Mouse (Mus musculus) midbrain, embryonic 14.5 days (tissue): Measurements from ENCODE around the gene Rnf34. TPM values are rescaled to one million over a fixed set of nuclear protein-coding genes. Genes with fewer than 3 reads are reported as not detected.

ENCODE experiments used
- ATAC-seq: fragments of 200-750 bp; cut with Nextera tagmentation; 2 replicates; pipeline ENCODE4 v1.8.0; 2017; ENCODE audit warnings: moderate number of reproducible peaks, moderate library complexity; ENCODE audit not compliant: low FRiP score, low TSS enrichment
- DNase-seq: peaks from one replicate; pipeline ENCODE4 v3.0.0-alpha.2; 2015
- H3K27ac ChIP-seq: fragments of 300-500 bp; sonication (generic); replicated peaks from 2 replicates; pipeline ENCODE4 v1.5.1; 2014; ENCODE audit warnings: mild to moderate bottlenecking, low read depth, low read length, moderate library complexity
- H3K27me3 ChIP-seq: fragments of 300-500 bp; sonication (generic); 2 replicates; pipeline ENCODE4 v1.6.1; 2014; ENCODE audit warnings: low read length, control low read depth, mixed read lengths; ENCODE audit not compliant: control insufficient read depth, insufficient read depth
- H3K36me3 ChIP-seq: fragments of 300-500 bp; sonication (generic); 2 replicates; pipeline ENCODE4 v1.6.1; 2014; ENCODE audit warnings: low read length, control low read depth; ENCODE audit not compliant: control insufficient read depth, insufficient read depth
- H3K4me1 ChIP-seq: fragments of 300-500 bp; sonication (generic); 2 replicates; pipeline ENCODE4 v1.6.1; 2014; ENCODE audit warnings: mild to moderate bottlenecking, antibody characterized with exemption, low read length, control low read depth; ENCODE audit not compliant: control insufficient read depth, insufficient read depth
- H3K4me2 ChIP-seq: fragments of 300-500 bp; sonication (generic); 2 replicates; pipeline ENCODE4 v1.6.1; 2014; ENCODE audit warnings: mild to moderate bottlenecking, low read length, moderate library complexity
- H3K4me3 ChIP-seq: fragments of 300-500 bp; sonication (generic); replicated peaks from 2 replicates; pipeline ENCODE4 v1.5.1; 2014; ENCODE audit warnings: low read depth, low read length
- H3K9ac ChIP-seq: fragments of 300-500 bp; sonication (generic); replicated peaks from 2 replicates; pipeline ENCODE4 v1.6.1; 2014; ENCODE audit warnings: mild to moderate bottlenecking, low read length, moderate library complexity
- H3K9me3 ChIP-seq: fragments of 300-500 bp; sonication (generic); 2 replicates; pipeline ENCODE4 v1.6.1; 2016; ENCODE audit warnings: low read length, control low read depth, mixed read lengths; ENCODE audit not compliant: control insufficient read depth
- WGBS: fragments of 180-500 bp; shearing (Covaris S2); extraction: QIAGEN DNeasy Blood & Tissue Kit; methylation state at CpG from one replicate; pipeline ENCODE4 v1.1.7; 2014; 5-methylcytosine and 5-hydroxymethylcytosine counted together
- polyA plus RNA-seq: library from polyadenylated mRNA; unstranded; fragments of >200 nt; fragmentation: Nextera tagmentation; extraction: Ambion mirVana; gene quantifications from 2 replicates; pipeline ENCODE4 v1.2.1, GENCODE M21; 2014

The Rnf34 gene
- polyA plus RNA-seq, 1 experiment from 2014 or later = 62.7 TPM

DNA sequence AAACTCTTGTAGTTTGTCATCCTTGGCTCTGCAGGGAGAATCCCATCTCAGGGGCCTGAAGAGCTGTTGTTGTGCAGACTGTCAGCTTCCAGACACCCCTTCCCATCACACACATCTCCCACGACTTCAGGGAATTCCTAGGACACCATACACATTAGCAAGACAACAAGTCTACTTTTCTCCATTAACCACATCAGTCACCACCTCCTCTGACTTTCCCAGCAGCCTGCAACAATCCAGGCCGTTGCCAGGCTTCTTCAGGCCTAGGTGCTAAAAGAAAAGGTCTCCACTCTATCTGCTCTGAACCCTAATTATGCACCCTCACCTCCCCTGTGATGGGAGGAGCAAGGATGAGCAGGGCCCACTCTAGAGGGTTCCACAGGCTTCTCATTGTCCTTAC, 40.5 kb downstream of the Rnf34 start:
- Histone ChIP-seq H3K4me2 (no peak overlapping the region), H3K4me1 (0 out of 2 replicates have a peak, but pooled peaks cover 3% of the 10 kb centered on the region), H3K36me3 (peaks cover 13% of the 10 kb centered on the region; the same call in 1 of the 2 replicates), H3K9ac (no peak overlapping the region), H3K27ac (no peak overlapping the region), H3K27me3 (no peaks in the 10 kb centered on the region), H3K9me3 (no peaks in the 10 kb centered on the region), H3K4me3 (no peak overlapping the region)
- no peak for ATAC-seq
- no peak for DNase-seq
- WGBS = 78% methylated on average over 2 of the region's 2 CpGs

- WGBS = 96% methylated on average over 6 of the region's 6 CpGs
- no peaks in the 10 kb centered on the region for H3K27me3 ChIP-seq
- DNase-seq = no peak
Measured at GRCm38 (mm10) chr5:122893270-122893669, 43.4 kb downstream of the Rnf34 start.

GRCm38 (mm10) chr5:122894007-122894637, 44.3 kb downstream of the Rnf34 start:
- WGBS = 92% methylated on average over 5 of the region's 5 CpGs
- no peak overlapping the region for H3K9ac ChIP-seq
- DNase-seq (peak; percentile 78), ATAC-seq (no peak)
- H3K27me3 ChIP-seq = no peaks in the 10 kb centered on the region
- no peak overlapping the region for H3K4me2 ChIP-seq
- no peaks in the 10 kb centered on the region for H3K36me3 ChIP-seq
- no peaks in the 10 kb centered on the region for H3K9me3 ChIP-seq
- no peak overlapping the region for H3K27ac ChIP-seq
- H3K4me1 ChIP-seq = peaks cover 20% of the 10 kb centered on the region
- H3K4me3 ChIP-seq = no peak overlapping the region

More at GRCm38 (mm10) chr5:122893270-122893669, 43.4 kb downstream of the Rnf34 start:
- Histone ChIP-seq H3K4me1 (peaks cover 12% of the 10 kb centered on the region), H3K9ac (no peak overlapping the region), H3K27ac (no peak overlapping the region), H3K9me3 (no peaks in the 10 kb centered on the region), H3K36me3 (0 out of 2 replicates have a peak, but pooled peaks cover 2% of the 10 kb centered on the region), H3K4me2 (no peak overlapping the region), H3K4me3 (no peak overlapping the region)
- no peak for ATAC-seq

DNA sequence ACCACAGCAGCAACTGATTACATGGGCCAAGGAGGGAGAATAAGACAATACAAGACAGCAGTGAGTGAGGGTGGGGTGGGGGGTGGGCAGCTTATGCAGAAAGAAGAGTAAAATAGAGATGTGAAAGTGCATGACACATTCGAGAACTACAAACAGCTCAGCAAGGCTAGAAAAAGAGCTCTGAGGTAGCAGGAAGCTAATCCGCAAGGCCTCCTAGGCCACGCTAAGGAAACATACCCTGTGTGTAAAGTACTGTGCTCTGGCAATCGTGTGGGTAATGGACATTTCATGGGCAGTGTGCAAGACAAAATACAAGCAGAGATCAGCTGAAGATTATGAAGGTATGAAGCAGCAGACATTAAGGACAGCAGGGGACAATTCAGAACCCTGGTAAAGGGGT, 45.0 kb downstream of the Rnf34 start:
- 0 out of 2 replicates have a peak overlapping the region, but pooled peaks have one; percentile 12 for H3K9ac ChIP-seq
- DNase-seq = no peak
- WGBS = 59% methylated on average over 4 of the region's 4 CpGs

DNA sequence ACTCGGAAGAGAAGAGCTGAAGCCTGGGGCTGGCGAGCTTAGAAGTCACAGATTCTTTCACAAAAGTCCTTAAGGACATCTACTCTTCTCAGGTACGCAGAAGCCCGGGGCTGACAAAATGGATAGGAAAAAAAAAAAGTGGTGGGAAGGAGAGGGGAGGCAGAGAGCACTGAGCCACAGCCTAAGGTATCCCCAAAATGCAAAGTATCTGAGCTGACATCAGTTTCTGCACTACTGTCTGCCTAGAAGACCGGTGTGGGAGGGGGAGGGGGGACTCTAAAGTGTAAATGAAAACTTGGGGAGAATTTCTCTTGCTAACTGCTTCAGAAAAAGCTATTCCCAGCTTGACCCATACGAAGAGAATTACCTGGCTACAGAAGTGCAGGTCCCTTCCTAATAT, 48.3 kb downstream of the Rnf34 start:
- peak overlapping the region; percentile 59 for H3K4me2 ChIP-seq
- DNase-seq (no peak), ATAC-seq (no peak)
- WGBS = 84% methylated on average over 6 of the region's 6 CpGs
- no peaks in the 10 kb centered on the region for H3K36me3 ChIP-seq
- no peaks in the 10 kb centered on the region for H3K9me3 ChIP-seq
- no peak overlapping the region for H3K9ac ChIP-seq
- no peak overlapping the region for H3K27ac ChIP-seq
- H3K27me3 ChIP-seq = no peaks in the 10 kb centered on the region
- H3K4me3 ChIP-seq = 0 out of 2 replicates have a peak overlapping the region, but pooled peaks have one; percentile 89
- peaks cover 25% of the 10 kb centered on the region for H3K4me1 ChIP-seq

More for the DNA sequence above, 45.0 kb downstream of the Rnf34 start:
- Histone ChIP-seq H3K36me3 (no peaks in the 10 kb centered on the region), H3K27me3 (no peaks in the 10 kb centered on the region), H3K9me3 (no peaks in the 10 kb centered on the region), H3K4me3 (no peak overlapping the region), H3K27ac (no peak overlapping the region), H3K4me1 (peaks cover 20% of the 10 kb centered on the region), H3K4me2 (no peak overlapping the region)
- no peak for ATAC-seq

- no peaks in the 10 kb centered on the region for H3K36me3 ChIP-seq
- H3K27ac ChIP-seq = peak overlapping the region; percentile 98
- no peaks in the 10 kb centered on the region for H3K9me3 ChIP-seq
- H3K27me3 ChIP-seq = no peaks in the 10 kb centered on the region
- H3K4me1 ChIP-seq = peaks cover 25% of the 10 kb centered on the region
- H3K4me2 ChIP-seq = peak overlapping the region; percentile 59
- no peak for ATAC-seq
- DNase-seq = peak; percentile 59
- 3% methylated on average over 45 of the region's 45 CpGs for WGBS
- peak overlapping the region; percentile 89 for H3K4me3 ChIP-seq
- H3K9ac ChIP-seq = peak overlapping the region; percentile 74
Measured at GRCm38 (mm10) chr5:122898963-122899776, 49.3 kb downstream of the Rnf34 start.

DNA sequence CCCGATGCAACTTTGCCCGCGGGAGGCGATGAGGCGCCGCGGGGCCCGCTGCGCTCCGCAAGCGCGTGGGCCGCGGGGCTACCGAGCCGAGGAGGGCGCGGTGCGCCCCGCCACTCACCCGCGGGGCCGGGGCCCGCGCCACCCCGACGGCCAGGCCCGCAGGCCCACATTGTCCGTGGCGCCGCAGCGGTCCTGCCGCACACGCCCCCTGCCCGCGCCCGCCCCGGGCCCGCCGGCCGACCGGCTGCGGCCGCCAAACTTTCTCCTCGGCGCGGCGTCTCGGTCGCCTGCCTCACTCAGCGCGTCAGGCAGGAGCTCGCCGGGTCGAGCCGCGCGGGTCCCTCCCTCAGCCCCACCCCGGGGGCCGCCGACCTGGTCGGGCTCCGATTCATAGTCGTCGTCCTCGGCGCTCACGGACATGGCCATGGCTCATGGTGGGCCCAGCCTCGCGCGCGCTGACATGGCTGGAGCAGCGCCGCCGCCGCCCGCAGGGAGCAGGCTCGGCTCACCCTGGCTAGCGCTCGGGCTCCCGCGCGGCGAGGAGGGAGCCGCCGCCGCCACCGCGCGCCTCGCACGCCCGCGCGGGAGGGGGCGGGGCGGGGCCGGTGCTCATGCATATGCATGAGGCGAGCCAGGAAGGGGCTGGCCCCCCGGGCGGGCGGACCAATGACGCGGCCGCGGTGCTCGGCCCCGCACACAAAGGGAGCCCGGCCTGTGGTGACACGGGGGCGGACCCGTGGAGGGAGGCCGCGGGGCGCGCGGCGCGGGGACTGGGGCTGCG, 50.1 kb downstream of the Rnf34 start:
- peak overlapping the region; percentile 74 for H3K9ac ChIP-seq
- H3K27me3 ChIP-seq = no peaks in the 10 kb centered on the region
- WGBS = under 1% methylated on average over 102 of the region's 120 CpGs
- H3K27ac ChIP-seq = peak overlapping the region; percentile 98
- H3K4me3 ChIP-seq = peak overlapping the region; percentile 89
- no peaks in the 10 kb centered on the region for H3K9me3 ChIP-seq
- H3K4me1 ChIP-seq = peaks cover 25% of the 10 kb centered on the region
- H3K36me3 ChIP-seq = no peaks in the 10 kb centered on the region
- ATAC-seq (peak; percentile 96), DNase-seq (peak; percentile 97)
- H3K4me2 ChIP-seq = peak overlapping the region; percentile 59

- 2% methylated on average over 32 of the region's 33 CpGs for WGBS
- H3K27ac ChIP-seq = peak overlapping the region; percentile 98
- H3K4me1 ChIP-seq = peaks cover 25% of the 10 kb centered on the region
- H3K27me3 ChIP-seq = no peaks in the 10 kb centered on the region
- DNase-seq (no peak), ATAC-seq (no peak; the same call in 1 of the 2 replicates)
- H3K9me3 ChIP-seq = no peaks in the 10 kb centered on the region
- H3K4me3 ChIP-seq = peak overlapping the region; percentile 89
- peak overlapping the region; percentile 59 for H3K4me2 ChIP-seq
- H3K9ac ChIP-seq = peak overlapping the region; percentile 74
- no peaks in the 10 kb centered on the region for H3K36me3 ChIP-seq
Measured at GRCm38 (mm10) chr5:122900558-122901171, 50.8 kb downstream of the Rnf34 start.
